Mouse (Mus musculus) forebrain, embryonic 15.5 days (tissue): Measurements from ENCODE around the gene Mt3. TPM values are rescaled to one million over a fixed set of nuclear protein-coding genes. Genes with fewer than 3 reads are reported as not detected.
A peak's percentile ranks its signal among the peaks of the same experiment; 100 is the strongest.

ENCODE experiments used
- ATAC-seq: fragments of 200-750 bp; cut with Nextera tagmentation; replicated peaks from 2 replicates; pipeline ENCODE4 v1.8.0; 2017; ENCODE audit warnings: mild to moderate bottlenecking, moderate TSS enrichment, moderate library complexity
- H3K27ac ChIP-seq: fragments of 300-500 bp; sonication (generic); replicated peaks from 2 replicates; pipeline ENCODE4 v1.5.1; 2015; ENCODE audit warnings: mild to moderate bottlenecking, inconsistent platforms
- H3K27me3 ChIP-seq: fragments of 300-500 bp; sonication (generic); 2 replicates; pipeline ENCODE4 v1.6.1; 2015; ENCODE audit warnings: inconsistent platforms
- H3K36me3 ChIP-seq: fragments of 300-500 bp; sonication (generic); 2 replicates; pipeline ENCODE4 v1.6.1; 2015; ENCODE audit warnings: mild to moderate bottlenecking, inconsistent platforms
- H3K4me1 ChIP-seq: fragments of 300-500 bp; sonication (generic); 2 replicates; pipeline ENCODE4 v1.6.1; 2015; ENCODE audit warnings: inconsistent platforms
- H3K4me2 ChIP-seq: fragments of 300-500 bp; sonication (generic); replicated peaks from 2 replicates; pipeline ENCODE4 v1.6.1; 2015; ENCODE audit warnings: mild to moderate bottlenecking, inconsistent platforms
- H3K4me3 ChIP-seq: fragments of 300-500 bp; sonication (generic); 2 replicates; pipeline ENCODE4 v1.5.1; 2015; ENCODE audit warnings: mild to moderate bottlenecking, inconsistent platforms
- H3K9ac ChIP-seq: fragments of 300-500 bp; sonication (generic); replicated peaks from 2 replicates; pipeline ENCODE4 v1.6.1; 2015; ENCODE audit warnings: mild to moderate bottlenecking, inconsistent platforms
- H3K9me3 ChIP-seq: fragments of 300-500 bp; sonication (generic); 2 replicates; pipeline ENCODE4 v1.6.1; 2016; ENCODE audit warnings: inconsistent platforms
- WGBS: fragments of 180-500 bp; shearing (Covaris S2); methylation state at CpG from one replicate; pipeline ENCODE4 v1.1.7; 2015; ENCODE audit warnings: mixed read lengths; 5-methylcytosine and 5-hydroxymethylcytosine counted together
- polyA plus RNA-seq: library from polyadenylated mRNA; unstranded; fragments of >200 nt; fragmentation: Nextera tagmentation; extraction: Ambion mirVana; gene quantifications from 2 replicates; pipeline ENCODE4 v1.2.1, GENCODE M21; 2015

Gene Mt3
- 249 and 258 TPM in 2 replicates for polyA plus RNA-seq

DNA sequence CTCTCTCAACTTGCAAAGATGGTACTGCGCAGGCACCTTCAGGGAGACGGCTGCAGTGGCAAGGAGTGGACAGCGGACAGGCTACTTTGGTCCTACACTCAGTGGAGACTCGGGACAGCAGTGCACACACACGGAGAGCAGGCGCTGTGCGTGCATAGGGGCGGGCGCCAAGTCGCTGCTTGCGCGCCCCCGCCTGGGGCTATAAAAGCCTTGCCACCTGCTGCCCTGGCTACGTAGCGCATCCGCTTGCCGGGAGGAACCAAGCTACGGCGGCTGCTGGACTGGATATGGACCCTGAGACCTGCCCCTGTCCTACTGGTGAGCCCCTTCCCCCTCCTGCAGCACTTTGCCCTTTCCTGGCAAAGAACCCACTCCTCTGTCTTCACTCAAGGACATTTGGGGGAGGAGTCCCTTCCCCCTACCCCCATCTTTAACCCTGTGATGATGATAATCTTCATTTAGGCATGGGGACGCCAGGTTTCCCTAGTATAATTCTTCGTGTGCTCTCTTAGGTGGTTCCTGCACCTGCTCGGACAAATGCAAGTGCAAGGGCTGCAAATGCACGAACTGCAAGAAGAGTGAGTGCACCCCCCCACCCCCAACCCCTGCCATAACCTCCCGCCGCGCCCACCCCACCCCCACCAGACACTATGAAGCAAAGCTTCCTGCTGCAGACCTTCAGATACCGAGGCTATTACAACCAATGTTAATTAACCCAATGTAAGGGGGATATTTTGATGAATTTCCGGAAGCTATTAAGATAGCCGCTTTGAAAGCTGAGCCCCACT is at the start of gene Mt3:
TSS of gene Mt3 (plus strand) at position 95 of the 788 bp plus-strand sequence.
- WGBS, result 2% methylated on average over 29 of the region's 29 CpGs
- Histone ChIP-seq H3K9ac (peak within 1 kb of the TSS; percentile 52), H3K9me3 (no peaks in the 10 kb centered on the region), H3K4me1 (peaks cover 26% of the 10 kb centered on the region), H3K27me3 (no peaks in the 10 kb centered on the region), H3K36me3 (no peaks in the 10 kb centered on the region), H3K4me3 (peak within 1 kb of the TSS; percentile 49), H3K27ac (peak within 1 kb of the TSS; percentile 83), H3K4me2 (peak within 1 kb of the TSS; percentile 84)
- peak; percentile 89 for ATAC-seq

DNA sequence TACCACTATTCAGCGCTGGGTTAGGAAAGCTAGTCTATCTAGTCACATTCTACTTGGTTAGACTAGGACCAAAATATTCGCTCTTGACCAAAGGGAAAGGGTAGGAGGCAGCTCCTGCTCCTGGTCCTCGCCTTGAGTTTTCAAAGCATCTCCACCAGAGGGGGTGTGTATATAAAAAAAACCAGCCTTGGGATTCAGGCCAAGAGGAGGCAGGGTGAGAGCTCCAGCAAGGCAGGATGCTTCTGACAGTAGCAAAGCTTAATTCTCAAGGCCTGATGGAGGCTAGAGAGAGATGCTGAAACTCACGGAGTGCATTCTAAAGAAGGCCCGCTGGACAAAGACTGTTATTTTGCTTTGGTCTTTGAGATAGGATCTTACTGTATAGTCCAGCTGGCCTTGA is 48.3 kb upstream of the Mt3 start:
- ATAC-seq, result no peak
- H3K9ac ChIP-seq, result no peak overlapping the region
- no peak overlapping the region for H3K4me3 ChIP-seq
- H3K27me3 ChIP-seq, result no peaks in the 10 kb centered on the region
- no peak overlapping the region for H3K4me2 ChIP-seq
- H3K9me3 ChIP-seq, result no peaks in the 10 kb centered on the region
- H3K4me1 ChIP-seq, result peaks cover 4% of the 10 kb centered on the region
- H3K36me3 ChIP-seq, result no peaks in the 10 kb centered on the region
- WGBS, result 49% methylated on average over 5 of the region's 5 CpGs
- no peak overlapping the region for H3K27ac ChIP-seq

DNA sequence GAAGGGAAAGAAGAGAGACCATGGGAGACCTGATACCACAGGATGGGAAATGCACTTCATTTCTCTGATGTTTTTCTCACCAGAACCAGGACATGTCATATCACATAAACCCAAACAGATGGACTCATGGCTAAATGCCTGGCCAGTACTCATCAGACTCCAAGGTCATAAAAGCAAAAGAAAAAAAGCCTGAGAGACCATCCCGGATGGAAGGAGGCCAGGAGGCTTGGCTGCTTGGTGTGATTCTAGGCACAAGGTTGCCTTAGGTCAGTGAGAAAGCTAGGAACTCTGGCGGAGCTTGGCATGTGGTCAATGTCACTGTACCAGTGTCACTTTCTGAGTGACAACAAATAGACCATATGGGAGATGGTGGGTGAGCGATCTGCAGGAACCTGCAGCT is 44.5 kb upstream of the Mt3 start:
- Histone ChIP-seq H3K27ac (no peak overlapping the region), H3K9ac (no peak overlapping the region), H3K36me3 (no peaks in the 10 kb centered on the region), H3K27me3 (no peaks in the 10 kb centered on the region), H3K9me3 (no peaks in the 10 kb centered on the region), H3K4me2 (no peak overlapping the region), H3K4me1 (0 out of 2 replicates have a peak, but pooled peaks cover 4% of the 10 kb centered on the region), H3K4me3 (no peak overlapping the region)
- WGBS, result 81% methylated on average over 3 of the region's 3 CpGs
- ATAC-seq, result no peak

DNA sequence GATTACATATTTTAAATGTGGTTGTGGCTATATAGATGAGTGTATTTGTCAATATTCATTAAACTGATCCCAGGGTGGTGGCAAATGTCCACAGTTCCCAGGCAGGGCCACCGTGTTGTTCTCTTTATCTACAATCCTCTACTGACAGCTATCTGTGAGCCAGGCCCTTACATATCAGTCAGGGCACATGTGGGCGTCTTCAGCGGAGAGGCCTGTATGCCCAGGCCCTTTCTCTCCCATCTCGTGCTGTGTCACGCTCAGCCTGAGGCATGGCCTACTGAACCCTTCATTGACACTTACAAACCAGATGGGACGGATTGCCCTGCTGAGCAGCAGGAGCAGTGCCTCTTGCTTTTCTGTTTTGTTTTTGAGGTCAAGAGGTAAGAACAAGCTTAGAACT is 43.0 kb upstream of the Mt3 start:
- Histone ChIP-seq H3K27me3 (no peaks in the 10 kb centered on the region), H3K9me3 (no peaks in the 10 kb centered on the region), H3K4me1 (0 out of 2 replicates have a peak, but pooled peaks cover under 1% of the 10 kb centered on the region), H3K9ac (no peak overlapping the region), H3K4me3 (no peak overlapping the region), H3K36me3 (no peaks in the 10 kb centered on the region), H3K4me2 (no peak overlapping the region), H3K27ac (no peak overlapping the region)
- no peak for ATAC-seq
- WGBS, result 90% methylated on average over 6 of the region's 6 CpGs

DNA sequence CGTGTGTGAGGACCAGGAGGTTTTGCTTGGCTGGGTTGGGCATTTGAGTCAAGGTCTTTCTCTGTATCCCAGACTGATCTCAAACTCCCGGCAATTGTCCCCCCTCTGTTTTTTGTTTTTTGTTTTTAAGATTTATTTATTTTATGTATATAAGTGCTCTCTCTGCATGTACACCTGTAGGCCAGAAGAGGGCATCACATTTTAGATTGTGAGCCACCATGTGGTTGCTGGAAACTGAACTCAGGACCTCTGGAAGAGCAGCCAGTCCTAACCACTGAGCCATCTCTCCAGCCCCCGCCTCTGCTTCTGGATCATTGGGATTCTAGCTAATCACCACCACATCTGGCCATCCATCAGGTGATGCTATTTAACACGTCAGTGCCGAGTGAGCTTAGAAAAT is 42.6 kb upstream of the Mt3 start:
- no peaks in the 10 kb centered on the region for H3K27me3 ChIP-seq
- H3K9ac ChIP-seq, result no peak overlapping the region
- no peak overlapping the region for H3K4me3 ChIP-seq
- H3K4me1 ChIP-seq, result no peaks in the 10 kb centered on the region
- no peak overlapping the region for H3K27ac ChIP-seq
- H3K4me2 ChIP-seq, result no peak overlapping the region
- WGBS, result 80% methylated on average over 5 of the region's 5 CpGs
- ATAC-seq, result no peak
- no peaks in the 10 kb centered on the region for H3K36me3 ChIP-seq
- no peaks in the 10 kb centered on the region for H3K9me3 ChIP-seq

DNA sequence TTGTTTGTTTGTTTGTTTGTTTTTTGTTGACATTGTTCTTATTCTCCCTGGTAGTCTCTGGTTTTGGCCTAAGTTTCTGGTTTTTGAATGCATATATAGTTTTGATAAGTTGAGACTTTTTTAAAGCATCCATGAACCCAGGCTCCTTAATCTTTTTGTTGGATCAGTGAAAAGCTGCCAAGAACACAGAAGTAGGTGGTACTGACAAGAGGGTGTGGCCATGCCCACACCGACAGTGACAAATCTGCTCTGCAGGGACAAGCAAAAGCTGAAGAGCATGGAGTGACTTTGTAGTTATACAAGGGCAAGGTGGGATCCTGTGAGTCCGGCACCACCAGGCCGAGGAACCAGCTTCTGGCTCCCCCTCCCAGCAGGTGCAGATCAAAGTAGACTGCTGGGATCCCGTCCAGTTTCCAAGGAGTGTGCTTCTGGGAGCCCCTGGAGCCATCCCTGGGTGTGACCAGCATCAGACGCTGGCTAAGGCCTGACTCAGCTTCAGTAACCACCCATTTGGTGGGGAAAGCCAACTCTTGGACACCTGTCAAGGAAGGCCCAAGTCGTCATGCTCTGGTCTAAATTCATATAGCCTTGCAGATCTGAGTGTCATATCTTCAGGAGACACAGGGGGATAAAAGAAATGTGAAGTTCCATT is 41.8 kb upstream of the Mt3 start:
- 60% methylated on average over 6 of the region's 6 CpGs for WGBS
- no peak for ATAC-seq
- no peaks in the 10 kb centered on the region for H3K9me3 ChIP-seq
- no peak overlapping the region for H3K9ac ChIP-seq
- no peak overlapping the region for H3K27ac ChIP-seq
- no peaks in the 10 kb centered on the region for H3K27me3 ChIP-seq
- H3K4me1 ChIP-seq, result no peaks in the 10 kb centered on the region
- no peaks in the 10 kb centered on the region for H3K36me3 ChIP-seq
- no peak overlapping the region for H3K4me3 ChIP-seq
- no peak overlapping the region for H3K4me2 ChIP-seq

- no peak overlapping the region for H3K27ac ChIP-seq
- 63% methylated on average over 1 of the region's 1 CpGs for WGBS
- H3K9me3 ChIP-seq, result no peaks in the 10 kb centered on the region
- no peaks in the 10 kb centered on the region for H3K27me3 ChIP-seq
- no peak overlapping the region for H3K4me3 ChIP-seq
- H3K4me2 ChIP-seq, result no peak overlapping the region
- no peak overlapping the region for H3K9ac ChIP-seq
- no peaks in the 10 kb centered on the region for H3K36me3 ChIP-seq
- ATAC-seq, result no peak
- peaks cover 7% of the 10 kb centered on the region for H3K4me1 ChIP-seq
These were observed 39.0 kb upstream of the Mt3 start for GRCm38 (mm10) chr8:94113435-94113834.

GRCm38 (mm10) chr8:94113972-94114371 is 38.4 kb upstream of the Mt3 start:
- Histone ChIP-seq H3K4me2 (no peak overlapping the region), H3K9ac (no peak overlapping the region)

GRCm38 (mm10) chr8:94118776-94119430 is 33.5 kb upstream of the Mt3 start:
- Histone ChIP-seq H3K9me3 (no peaks in the 10 kb centered on the region), H3K4me2 (peak overlapping the region; percentile 24), H3K36me3 (no peaks in the 10 kb centered on the region), H3K9ac (no peak overlapping the region), H3K4me3 (no peak overlapping the region), H3K27ac (peak overlapping the region; percentile 93), H3K27me3 (no peaks in the 10 kb centered on the region), H3K4me1 (peaks cover 49% of the 10 kb centered on the region)
- WGBS, result 2% methylated on average over 6 of the region's 6 CpGs
- peak; percentile 95 for ATAC-seq

More at GRCm38 (mm10) chr8:94113972-94114371, 38.4 kb upstream of the Mt3 start:
- H3K9me3 ChIP-seq, result no peaks in the 10 kb centered on the region
- whole genome bisulfite sequencing, result 90% methylated on average over 2 of the region's 2 CpGs
- H3K27ac ChIP-seq, result no peak overlapping the region
- no peak overlapping the region for H3K4me3 ChIP-seq
- no peaks in the 10 kb centered on the region for H3K36me3 ChIP-seq
- ATAC-seq, result no peak
- no peaks in the 10 kb centered on the region for H3K27me3 ChIP-seq
- peaks cover 12% of the 10 kb centered on the region for H3K4me1 ChIP-seq

GRCm38 (mm10) chr8:94121625-94122024 is 30.8 kb upstream of the Mt3 start:
- H3K9ac ChIP-seq, result no peak overlapping the region
- H3K27me3 ChIP-seq, result no peaks in the 10 kb centered on the region
- H3K4me2 ChIP-seq, result no peak overlapping the region
- H3K27ac ChIP-seq, result peak overlapping the region; percentile 49
- H3K4me3 ChIP-seq, result no peak overlapping the region
- WGBS, result 69% methylated on average over 9 of the region's 9 CpGs
- ATAC-seq, result no peak
- no peaks in the 10 kb centered on the region for H3K9me3 ChIP-seq
- peaks cover 49% of the 10 kb centered on the region for H3K4me1 ChIP-seq
- H3K36me3 ChIP-seq, result no peaks in the 10 kb centered on the region

- Histone ChIP-seq H3K4me2 (no peak overlapping the region), H3K27ac (peak overlapping the region; percentile 27; the same call in 1 of the 2 replicates), H3K9ac (no peak overlapping the region), H3K4me3 (no peak overlapping the region), H3K4me1 (peaks cover 56% of the 10 kb centered on the region), H3K36me3 (no peaks in the 10 kb centered on the region), H3K27me3 (no peaks in the 10 kb centered on the region), H3K9me3 (no peaks in the 10 kb centered on the region)
- ATAC-seq, result no peak
- 35% methylated on average over 8 of the region's 8 CpGs for WGBS
These were observed 29.5 kb upstream of the Mt3 start for GRCm38 (mm10) chr8:94122711-94123468.
